Mouse (Mus musculus) E14TG2a.4 (cell line): ENCODE data around the gene Pdk2.

Experiments used
- H3K27me3 ChIP-seq: 2 replicates; pipeline ENCODE4 v1.6.1; 2014; ENCODE audit warnings: low read length, control low read depth; ENCODE audit not compliant: insufficient read depth
- H3K36me3 ChIP-seq: 2 replicates; pipeline ENCODE4 v1.6.1; 2014; ENCODE audit warnings: low read length, control low read depth; ENCODE audit not compliant: insufficient read depth
- H3K4me1 ChIP-seq: replicated peaks from 2 replicates; pipeline ENCODE4 v1.6.1; 2014; ENCODE audit warnings: low read depth, low read length, control low read depth
- H3K4me3 ChIP-seq: replicated peaks from 2 replicates; pipeline ENCODE4 v1.5.1; 2014; ENCODE audit warnings: mild to moderate bottlenecking, low read length
- H3K9me3 ChIP-seq: 2 replicates; pipeline ENCODE4 v1.6.1; 2014; ENCODE audit warnings: low read length, control low read depth
- CTCF ChIP-seq: conservative IDR thresholded peaks from 2 replicates; pipeline ENCODE4 v1.5.1; 2014; ENCODE audit warnings: low read length
- NANOG ChIP-seq: IDR thresholded peaks from 2 replicates; pipeline ENCODE4 v1.6.1; 2014; ENCODE audit warnings: borderline replicate concordance, low read length, mixed read lengths
- POU5F1 ChIP-seq: IDR thresholded peaks from 2 replicates; pipeline ENCODE4 v1.6.1; 2014; ENCODE audit warnings: low read length, borderline replicate concordance

The Pdk2 gene

DNA sequence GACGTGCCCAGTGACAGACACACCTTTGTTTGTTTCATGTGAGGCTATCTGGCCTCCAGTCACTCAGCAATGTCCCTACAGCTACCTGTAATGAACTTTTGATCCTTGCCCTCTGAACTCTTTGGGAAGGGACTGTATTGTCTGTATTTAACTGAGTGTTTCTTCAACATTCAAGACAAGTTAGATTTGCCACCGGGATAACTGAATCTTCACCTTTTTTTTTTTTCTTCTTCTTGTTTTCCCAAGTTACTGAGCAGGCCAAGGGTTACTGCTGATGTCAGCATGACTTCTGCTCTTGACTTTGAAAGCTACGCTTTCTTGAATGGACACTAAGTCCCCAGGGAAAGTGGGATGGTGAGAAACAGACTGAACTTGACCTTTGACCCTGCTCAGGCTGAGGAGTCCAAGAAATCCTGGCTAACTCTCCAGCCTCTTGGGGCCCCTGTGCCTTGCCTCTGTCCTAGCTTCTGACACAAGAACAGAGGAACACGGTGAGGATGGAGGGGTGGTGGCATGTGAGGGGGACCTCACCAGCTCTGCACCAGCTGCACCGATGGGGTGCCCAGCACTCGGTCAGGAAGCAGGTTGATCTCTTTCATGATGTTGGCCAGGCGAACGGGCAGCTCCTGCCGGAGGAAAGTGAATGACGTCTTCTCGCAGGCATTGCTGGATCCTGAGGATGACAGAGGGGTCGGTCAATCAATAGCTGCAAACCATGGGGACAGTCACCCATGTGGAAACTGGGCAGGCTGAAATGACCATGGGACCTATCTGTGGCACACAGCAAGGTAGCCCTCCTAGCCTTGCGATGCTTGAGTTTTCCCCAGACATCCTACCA, 2.1 kb downstream of the Pdk2 start:
- 0 out of 2 replicates have a peak, but pooled peaks cover 4% of the 10 kb centered on the region for H3K36me3 ChIP-seq
- H3K4me1 ChIP-seq: peaks cover 50% of the 10 kb centered on the region
- H3K9me3 ChIP-seq: no peaks in the 10 kb centered on the region
- H3K4me3 ChIP-seq: no peak overlapping the region
- peaks cover 5% of the 10 kb centered on the region; the same call in 1 of the 2 replicates for H3K27me3 ChIP-seq
- TF ChIP-seq NANOG (no peak), POU5F1 (no peak), CTCF (no peak)

DNA sequence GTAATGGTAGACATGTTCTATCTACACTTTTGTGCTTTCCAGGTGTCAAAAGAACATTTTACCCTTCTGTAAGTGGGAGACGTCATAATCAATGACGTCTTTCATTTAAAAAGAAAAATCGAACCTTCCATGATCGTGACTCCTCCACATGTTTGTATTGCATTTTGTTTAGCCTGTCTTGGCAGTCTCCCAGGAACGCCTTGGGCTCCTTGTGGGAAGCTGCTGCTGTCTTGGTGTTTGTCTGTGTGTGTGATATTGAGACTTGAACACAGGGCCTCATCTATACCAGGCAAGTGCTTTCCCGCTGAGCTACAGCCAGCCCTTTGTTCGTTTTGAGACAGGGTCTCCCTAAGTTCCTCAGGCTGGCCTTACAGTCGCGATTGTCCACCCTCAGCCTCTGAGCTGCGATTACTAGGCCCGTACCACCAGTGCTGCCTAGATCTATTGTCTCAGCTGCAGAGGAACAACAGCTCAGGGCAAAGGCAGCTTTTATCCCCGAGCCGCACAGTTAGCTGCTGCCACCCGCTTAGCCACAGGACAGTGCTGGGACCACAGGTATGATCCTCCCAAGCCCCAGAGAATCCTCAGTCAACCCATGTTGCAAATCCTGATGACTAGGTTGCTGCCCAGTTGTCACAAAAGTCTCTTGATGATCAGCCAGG, 2.9 kb downstream of the Pdk2 start:
- TF ChIP-seq POU5F1 (no peak), NANOG (no peak), CTCF (no peak)
- H3K4me3 ChIP-seq: no peak overlapping the region

GRCm38 (mm10) chr11:95037306-95037705, 3.8 kb downstream of the Pdk2 start:
- Histone ChIP-seq H3K4me1 (peaks cover 60% of the 10 kb centered on the region), H3K27me3 (peaks cover 12% of the 10 kb centered on the region), H3K36me3 (0 out of 2 replicates have a peak, but pooled peaks cover 4% of the 10 kb centered on the region), H3K9me3 (no peaks in the 10 kb centered on the region), H3K4me3 (no peak overlapping the region)
- TF ChIP-seq CTCF (no peak), NANOG (no peak), POU5F1 (no peak)

More for the DNA sequence above, 2.9 kb downstream of the Pdk2 start:
- Histone ChIP-seq H3K9me3 (no peaks in the 10 kb centered on the region), H3K36me3 (0 out of 2 replicates have a peak, but pooled peaks cover 4% of the 10 kb centered on the region), H3K27me3 (peaks cover 12% of the 10 kb centered on the region), H3K4me1 (peaks cover 52% of the 10 kb centered on the region)

DNA sequence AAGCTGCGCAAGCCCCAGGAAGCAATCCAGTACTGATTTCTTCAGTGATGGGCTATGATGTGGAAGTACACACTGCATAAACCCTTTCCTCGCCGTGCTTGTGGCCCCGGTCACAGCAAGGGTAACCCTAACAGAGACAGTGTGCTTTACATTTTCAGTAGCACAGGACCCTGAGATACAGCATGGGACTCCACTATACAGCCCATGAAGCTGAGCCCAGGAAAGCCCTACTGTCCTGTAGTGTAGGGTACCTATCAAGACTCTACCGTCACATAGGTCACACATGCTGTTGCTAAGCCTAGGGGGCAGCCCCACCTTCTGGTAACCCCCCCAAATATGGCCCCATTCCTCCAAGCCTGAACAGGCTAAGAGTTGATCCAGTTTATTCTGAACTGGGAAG, 4.6 kb downstream of the Pdk2 start:
- H3K27me3 ChIP-seq: peaks cover 12% of the 10 kb centered on the region
- TF ChIP-seq POU5F1 (no peak), NANOG (no peak), CTCF (no peak)
- peaks cover 59% of the 10 kb centered on the region for H3K4me1 ChIP-seq
- H3K36me3 ChIP-seq: 0 out of 2 replicates have a peak, but pooled peaks cover 4% of the 10 kb centered on the region
- no peaks in the 10 kb centered on the region for H3K9me3 ChIP-seq
- no peak overlapping the region for H3K4me3 ChIP-seq

DNA sequence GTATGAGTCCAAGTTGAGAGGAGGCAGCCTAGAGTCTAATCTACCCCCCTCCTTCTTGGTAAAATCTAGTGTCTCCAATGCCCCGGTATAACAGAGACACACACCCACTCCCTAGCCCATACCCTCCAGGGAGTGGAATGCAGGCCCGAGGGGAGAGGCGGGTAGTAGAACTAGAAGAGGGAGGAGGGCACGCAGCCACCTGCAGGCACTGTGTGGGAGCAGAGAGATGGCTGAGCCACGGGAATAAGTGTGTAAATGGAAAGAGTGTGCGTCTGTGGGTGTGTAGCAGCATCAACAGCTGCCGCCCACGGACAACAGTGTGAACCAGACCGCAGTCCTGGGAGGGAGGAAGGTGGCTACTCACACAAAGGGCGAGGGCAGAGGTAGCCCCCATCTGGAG, 6.3 kb downstream of the Pdk2 start:
- peaks cover 48% of the 10 kb centered on the region for H3K4me1 ChIP-seq
- TF ChIP-seq NANOG: no peak
- no peak for TF ChIP-seq CTCF
- no peak for TF ChIP-seq POU5F1
- peaks cover 7% of the 10 kb centered on the region for H3K27me3 ChIP-seq
- H3K9me3 ChIP-seq: no peaks in the 10 kb centered on the region
- 0 out of 2 replicates have a peak, but pooled peaks cover 4% of the 10 kb centered on the region for H3K36me3 ChIP-seq
- peak overlapping the region; percentile 29; the same call in 1 of the 2 replicates for H3K4me3 ChIP-seq

DNA sequence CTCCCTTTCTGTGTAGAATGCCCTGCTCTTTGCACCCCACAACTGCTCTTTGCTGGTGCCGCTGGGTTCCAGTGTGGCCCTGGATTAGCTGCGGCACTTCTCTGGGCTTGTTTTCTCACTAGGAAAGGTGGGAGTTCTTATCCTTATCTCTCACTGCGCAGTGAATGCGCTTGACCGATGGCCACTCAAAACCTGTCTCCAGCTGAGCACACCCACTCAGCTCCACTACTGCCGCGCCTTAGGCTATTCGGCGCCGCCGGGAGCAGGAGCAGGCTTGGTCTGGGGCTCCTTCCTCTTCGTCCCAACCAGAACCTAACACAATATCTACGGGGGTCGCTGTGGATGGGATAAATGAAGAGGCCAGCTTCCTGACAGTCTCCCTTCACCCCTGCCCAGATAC, 7.5 kb downstream of the Pdk2 start:
- Histone ChIP-seq H3K4me3 (peak overlapping the region; percentile 52), H3K36me3 (no peaks in the 10 kb centered on the region), H3K9me3 (0 out of 2 replicates have a peak, but pooled peaks cover 5% of the 10 kb centered on the region), H3K27me3 (peaks cover 7% of the 10 kb centered on the region), H3K4me1 (peaks cover 44% of the 10 kb centered on the region)
- TF ChIP-seq POU5F1 (no peak), CTCF (no peak), NANOG (no peak)

GRCm38 (mm10) chr11:95032945-95033344, 8.2 kb downstream of the Pdk2 start:
- Histone ChIP-seq H3K4me3 (peak overlapping the region; percentile 52; the same call in 1 of the 2 replicates), H3K27me3 (peaks cover 7% of the 10 kb centered on the region), H3K36me3 (no peaks in the 10 kb centered on the region), H3K9me3 (0 out of 2 replicates have a peak, but pooled peaks cover 5% of the 10 kb centered on the region), H3K4me1 (peaks cover 51% of the 10 kb centered on the region)
- TF ChIP-seq POU5F1 (no peak), CTCF (no peak), NANOG (no peak)

DNA sequence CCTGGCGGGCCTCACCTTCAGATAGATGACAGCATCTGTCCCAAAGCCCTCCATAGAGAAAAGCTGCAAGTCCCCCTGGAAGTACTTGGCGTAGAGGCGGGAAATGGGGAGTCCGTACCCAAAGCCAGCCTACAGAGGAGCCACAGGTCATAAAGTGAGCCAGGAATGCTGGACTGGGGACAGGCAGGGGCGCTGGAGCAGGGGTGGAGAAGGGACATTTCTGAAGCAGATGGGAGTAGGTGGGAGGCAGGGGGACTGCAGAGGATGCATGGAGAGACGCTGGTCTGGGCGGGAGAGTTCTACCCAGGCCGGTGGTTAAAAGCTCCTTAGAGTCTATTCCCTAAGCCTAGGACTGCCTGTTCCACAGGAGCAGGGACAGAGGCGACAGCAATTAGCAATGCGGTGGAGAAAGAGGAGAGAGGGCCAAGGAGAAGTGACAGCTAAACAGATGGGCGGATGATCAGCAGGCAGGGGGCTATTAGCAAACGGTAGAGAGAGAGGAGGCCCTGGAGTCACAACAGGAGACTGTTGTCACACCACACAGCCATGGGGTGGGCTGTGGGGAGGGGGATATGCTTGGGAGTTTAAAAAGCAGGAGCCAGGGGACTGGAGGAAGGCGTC, 13.2 kb downstream of the Pdk2 start:
- H3K4me1 ChIP-seq: peaks cover 41% of the 10 kb centered on the region
- H3K4me3 ChIP-seq: no peak overlapping the region
- TF ChIP-seq POU5F1: no peak
- 0 out of 2 replicates have a peak, but pooled peaks cover 5% of the 10 kb centered on the region for H3K9me3 ChIP-seq
- peaks cover 31% of the 10 kb centered on the region for H3K27me3 ChIP-seq
- H3K36me3 ChIP-seq: no peaks in the 10 kb centered on the region
